Mouse (Mus musculus): ENCODE results near the gene Lsm7. TPM values are rescaled to one million over a fixed set of nuclear protein-coding genes. Genes with fewer than 3 reads are reported as not detected.

Lsm7 gene
- polyA plus RNA-seq, 1 experiment: 150 TPM

- no peaks in the 10 kb centered on the region for H3K79me2 ChIP-seq (ENCODE audit: control insufficient read depth, insufficient read depth)
- H3ac ChIP-seq (ENCODE audit: control insufficient read depth, insufficient read length): no peak overlapping the region
- no peak for TF ChIP-seq MYOD1 (IDR thresholded peaks at IDR 0.05; ENCODE audit: control insufficient read depth in 1 of 3, insufficient read length in 2 of 3, low read depth in 2 of 3)
- TF ChIP-seq TCF3 (IDR thresholded peaks at IDR 0.05; ENCODE audit: insufficient read length, low read depth): no peak
- TF ChIP-seq POLR2AphosphoS2 (IDR thresholded peaks at IDR 0.05; ENCODE audit: insufficient read length, low read depth): no peak
- no peak for TF ChIP-seq MAX (IDR thresholded peaks at IDR 0.05; ENCODE audit: low read depth)
- TF ChIP-seq REST (IDR thresholded peaks at IDR 0.05; ENCODE audit: insufficient read depth, insufficient read length): no peak
- TF ChIP-seq E2F4 (IDR thresholded peaks at IDR 0.05; ENCODE audit: insufficient read depth): no peak
- TF ChIP-seq CEBPB (IDR thresholded peaks at IDR 0.05; ENCODE audit: insufficient read depth, poor library complexity, severe bottlenecking): no peak
- TF ChIP-seq MYOG (IDR thresholded peaks at IDR 0.05; ENCODE audit: control insufficient read depth in 1 of 3, insufficient read depth in 1 of 3, insufficient read length in 2 of 3, low read depth in 2 of 3): no peak
- TF ChIP-seq USF1 (IDR thresholded peaks at IDR 0.05; ENCODE audit: low read depth): no peak
- TF ChIP-seq TCF12 (IDR thresholded peaks at IDR 0.05; ENCODE audit: insufficient read depth, poor library complexity, severe bottlenecking): no peak
- no peak for TF ChIP-seq SRF (IDR thresholded peaks at IDR 0.05; ENCODE audit: control insufficient read depth, insufficient read length, low read depth)
- TF ChIP-seq POLR2A (IDR thresholded peaks at IDR 0.05; ENCODE audit: insufficient read length, low read depth): no peak
- no peak overlapping the region for H3K4me2 ChIP-seq (ENCODE audit: low read depth)
- no peaks in the 10 kb centered on the region for H3K36me3 ChIP-seq (ENCODE audit: control insufficient read depth, insufficient read depth)
- no peaks in the 10 kb centered on the region for H3K27me3 ChIP-seq (ENCODE audit: control insufficient read depth, insufficient read depth, insufficient read length)
- H3K4me3 ChIP-seq: no peak overlapping the region
Observed at GRCm38 (mm10) chr10:80864446-80864845, 9.4 kb upstream of the Lsm7 start.

- no peak overlapping the region for H3K4me3 ChIP-seq
- H3K27me3 ChIP-seq (ENCODE audit: control insufficient read depth, insufficient read depth, insufficient read length): no peaks in the 10 kb centered on the region
- H3K4me2 ChIP-seq (ENCODE audit: low read depth): no peak overlapping the region
- TF ChIP-seq SRF (IDR thresholded peaks at IDR 0.05; ENCODE audit: control insufficient read depth, insufficient read length, low read depth) (no peak), POLR2A (IDR thresholded peaks at IDR 0.05; ENCODE audit: insufficient read length, low read depth) (no peak), TCF12 (IDR thresholded peaks at IDR 0.05; ENCODE audit: insufficient read depth, poor library complexity, severe bottlenecking) (no peak), REST (IDR thresholded peaks at IDR 0.05; ENCODE audit: insufficient read depth, insufficient read length) (no peak), TCF3 (IDR thresholded peaks at IDR 0.05; ENCODE audit: insufficient read length, low read depth) (no peak), CEBPB (IDR thresholded peaks at IDR 0.05; ENCODE audit: insufficient read depth, poor library complexity, severe bottlenecking) (no peak), E2F4 (IDR thresholded peaks at IDR 0.05; ENCODE audit: insufficient read depth) (no peak), MAX (IDR thresholded peaks at IDR 0.05; ENCODE audit: low read depth) (no peak), USF1 (IDR thresholded peaks at IDR 0.05; ENCODE audit: low read depth) (no peak), MYOG (IDR thresholded peaks at IDR 0.05; ENCODE audit: control insufficient read depth in 1 of 3, insufficient read depth in 1 of 3, insufficient read length in 2 of 3, low read depth in 2 of 3) (no peak), POLR2AphosphoS2 (IDR thresholded peaks at IDR 0.05; ENCODE audit: insufficient read length, low read depth) (no peak), MYOD1 (IDR thresholded peaks at IDR 0.05; ENCODE audit: control insufficient read depth in 1 of 3, insufficient read length in 2 of 3, low read depth in 2 of 3) (no peak)
- H3ac ChIP-seq (ENCODE audit: control insufficient read depth, insufficient read length): no peak overlapping the region
- H3K79me2 ChIP-seq (ENCODE audit: control insufficient read depth, insufficient read depth): peaks cover 2% of the 10 kb centered on the region
- no peaks in the 10 kb centered on the region for H3K36me3 ChIP-seq (ENCODE audit: control insufficient read depth, insufficient read depth)
Observed at GRCm38 (mm10) chr10:80862305-80862704, 7.3 kb upstream of the Lsm7 start.

GRCm38 (mm10) chr10:80858350-80858935, 3.4 kb upstream of the Lsm7 start:
- Histone ChIP-seq H3K36me3 (ENCODE audit: control insufficient read depth, insufficient read depth) (no peaks in the 10 kb centered on the region), H3K27me3 (ENCODE audit: control insufficient read depth, insufficient read depth, insufficient read length) (no peaks in the 10 kb centered on the region), H3K4me3 (no peak overlapping the region), H3K79me2 (ENCODE audit: control insufficient read depth, insufficient read depth) (peaks cover 24% of the 10 kb centered on the region), H3ac (ENCODE audit: control insufficient read depth, insufficient read length) (no peak overlapping the region), H3K4me2 (ENCODE audit: low read depth) (no peak overlapping the region)
- TF ChIP-seq MYOD1 (IDR thresholded peaks at IDR 0.05; ENCODE audit: control insufficient read depth in 1 of 3, insufficient read length in 2 of 3, low read depth in 2 of 3) (no peak), MAX (IDR thresholded peaks at IDR 0.05; ENCODE audit: low read depth) (no peak), TCF3 (IDR thresholded peaks at IDR 0.05; ENCODE audit: insufficient read length, low read depth) (no peak), CEBPB (IDR thresholded peaks at IDR 0.05; ENCODE audit: insufficient read depth, poor library complexity, severe bottlenecking) (no peak), USF1 (IDR thresholded peaks at IDR 0.05; ENCODE audit: low read depth) (no peak), POLR2AphosphoS2 (IDR thresholded peaks at IDR 0.05; ENCODE audit: insufficient read length, low read depth) (no peak), SRF (IDR thresholded peaks at IDR 0.05; ENCODE audit: control insufficient read depth, insufficient read length, low read depth) (no peak), MYOG (IDR thresholded peaks at IDR 0.05; ENCODE audit: control insufficient read depth in 1 of 3, insufficient read depth in 1 of 3, insufficient read length in 2 of 3, low read depth in 2 of 3) (no peak), TCF12 (IDR thresholded peaks at IDR 0.05; ENCODE audit: insufficient read depth, poor library complexity, severe bottlenecking) (no peak), POLR2A (IDR thresholded peaks at IDR 0.05; ENCODE audit: insufficient read length, low read depth) (no peak), E2F4 (IDR thresholded peaks at IDR 0.05; ENCODE audit: insufficient read depth) (no peak), REST (IDR thresholded peaks at IDR 0.05; ENCODE audit: insufficient read depth, insufficient read length) (no peak)

GRCm38 (mm10) chr10:80857848-80858247, 2.8 kb upstream of the Lsm7 start:
- Histone ChIP-seq H3K36me3 (ENCODE audit: control insufficient read depth, insufficient read depth) (no peaks in the 10 kb centered on the region), H3K79me2 (ENCODE audit: control insufficient read depth, insufficient read depth) (peaks cover 24% of the 10 kb centered on the region), H3K4me2 (ENCODE audit: low read depth) (no peak overlapping the region), H3K27me3 (ENCODE audit: control insufficient read depth, insufficient read depth, insufficient read length) (no peaks in the 10 kb centered on the region), H3ac (ENCODE audit: control insufficient read depth, insufficient read length) (no peak overlapping the region), H3K4me3 (no peak overlapping the region)
- TF ChIP-seq TCF12 (IDR thresholded peaks at IDR 0.05; ENCODE audit: insufficient read depth, poor library complexity, severe bottlenecking): no peak
- TF ChIP-seq MYOD1 (IDR thresholded peaks at IDR 0.05; ENCODE audit: control insufficient read depth in 1 of 3, insufficient read length in 2 of 3, low read depth in 2 of 3): no peak
- no peak for TF ChIP-seq MAX (IDR thresholded peaks at IDR 0.05; ENCODE audit: low read depth)
